Mouse (Mus musculus) T-helper 1 cell (primary cell): ENCODE results near the gene Elob.

Source experiments
- in situ Hi-C: fragments of 300-600 bp; cut with MboI, MseI; formaldehyde crosslinking; loops from one replicate; pipeline ENCODE4 v1.15.1; 2025; ENCODE audit warnings: high pct_unique_total_duplicates

The Elob gene

DNA sequence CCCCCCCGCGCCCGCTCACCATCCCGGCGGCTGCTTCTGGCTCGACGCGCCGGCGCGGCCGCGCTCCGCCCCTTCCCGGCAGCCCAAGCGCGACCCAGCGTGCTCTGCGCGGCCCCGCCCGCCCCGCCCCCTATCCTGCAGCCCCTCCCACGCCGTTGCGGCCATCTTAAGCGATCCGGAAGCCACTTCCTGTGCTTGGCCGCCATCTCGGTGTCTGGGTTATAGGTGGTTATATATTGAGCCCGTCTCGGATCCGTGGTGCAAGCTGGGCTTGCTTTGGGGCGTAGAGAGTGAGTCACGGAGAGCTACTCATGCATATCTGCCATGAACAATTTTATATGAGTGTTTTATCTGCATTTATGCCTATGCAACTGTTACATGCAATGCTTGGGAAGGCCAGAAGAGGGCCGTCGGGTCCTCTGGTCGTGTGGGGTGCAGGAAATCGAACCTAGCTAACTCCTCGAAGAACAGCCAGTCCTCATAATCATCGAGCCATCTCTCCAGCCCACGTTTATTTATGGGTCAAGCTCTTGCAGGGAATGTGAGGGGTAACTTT, at the start of gene Elob:
TSS of gene Elob (minus strand) at position 73 of the 556 bp plus-strand sequence.
- in situ Hi-C loops = loop anchor here (10.0 kb wide), 1 partner anchor 54 kb away; the partner anchor contains the start of gene Flywch1

DNA sequence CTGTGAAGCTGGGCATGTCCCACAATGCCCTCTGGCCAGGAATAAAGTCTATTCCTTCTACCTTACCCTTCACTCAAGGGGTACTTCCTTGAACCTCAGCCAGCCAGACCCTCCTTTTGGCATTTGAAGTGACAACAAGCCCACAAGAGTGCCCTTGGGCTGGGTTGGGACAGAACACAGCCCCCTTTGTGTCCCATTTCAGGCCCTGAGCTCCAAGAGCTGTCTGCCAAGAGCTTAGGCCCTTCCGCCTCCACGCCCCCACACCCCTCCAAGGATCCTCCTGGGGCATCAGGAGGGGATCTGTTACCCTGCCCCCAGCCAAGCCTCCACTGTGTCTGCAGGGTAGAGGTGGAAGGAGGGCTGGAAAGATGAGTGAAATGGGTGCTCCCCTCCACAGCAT, 48.2 kb upstream of the Elob start:
- in situ Hi-C loops = loop anchor here (5.0 kb wide), 1 partner anchor 40 kb away; the partner anchor contains the start of gene Dcpp3

DNA sequence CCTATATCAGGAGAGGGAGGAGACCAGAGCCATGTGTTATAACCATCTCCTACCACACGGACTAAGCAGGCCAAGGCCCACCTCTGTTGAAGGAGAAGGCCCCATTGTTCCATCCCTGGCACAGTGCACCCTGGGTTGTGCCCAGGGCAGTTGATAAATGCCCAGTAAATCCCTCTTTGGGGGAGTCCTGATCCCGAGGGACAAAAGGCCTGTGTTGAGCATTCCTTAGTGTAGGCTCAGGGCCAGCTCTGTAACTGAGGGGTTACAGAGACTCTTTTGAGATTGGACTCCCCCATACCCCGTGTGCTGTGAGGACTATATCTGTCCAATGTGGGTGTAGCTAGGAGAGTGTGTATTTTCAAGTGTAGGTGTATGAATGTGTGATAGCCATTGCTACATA, 47.8 kb upstream of the Elob start:
- in situ Hi-C loops = loop anchor here (5.0 kb wide), 1 partner anchor 41 kb away; the partner anchor contains the start of gene Dcpp3

DNA sequence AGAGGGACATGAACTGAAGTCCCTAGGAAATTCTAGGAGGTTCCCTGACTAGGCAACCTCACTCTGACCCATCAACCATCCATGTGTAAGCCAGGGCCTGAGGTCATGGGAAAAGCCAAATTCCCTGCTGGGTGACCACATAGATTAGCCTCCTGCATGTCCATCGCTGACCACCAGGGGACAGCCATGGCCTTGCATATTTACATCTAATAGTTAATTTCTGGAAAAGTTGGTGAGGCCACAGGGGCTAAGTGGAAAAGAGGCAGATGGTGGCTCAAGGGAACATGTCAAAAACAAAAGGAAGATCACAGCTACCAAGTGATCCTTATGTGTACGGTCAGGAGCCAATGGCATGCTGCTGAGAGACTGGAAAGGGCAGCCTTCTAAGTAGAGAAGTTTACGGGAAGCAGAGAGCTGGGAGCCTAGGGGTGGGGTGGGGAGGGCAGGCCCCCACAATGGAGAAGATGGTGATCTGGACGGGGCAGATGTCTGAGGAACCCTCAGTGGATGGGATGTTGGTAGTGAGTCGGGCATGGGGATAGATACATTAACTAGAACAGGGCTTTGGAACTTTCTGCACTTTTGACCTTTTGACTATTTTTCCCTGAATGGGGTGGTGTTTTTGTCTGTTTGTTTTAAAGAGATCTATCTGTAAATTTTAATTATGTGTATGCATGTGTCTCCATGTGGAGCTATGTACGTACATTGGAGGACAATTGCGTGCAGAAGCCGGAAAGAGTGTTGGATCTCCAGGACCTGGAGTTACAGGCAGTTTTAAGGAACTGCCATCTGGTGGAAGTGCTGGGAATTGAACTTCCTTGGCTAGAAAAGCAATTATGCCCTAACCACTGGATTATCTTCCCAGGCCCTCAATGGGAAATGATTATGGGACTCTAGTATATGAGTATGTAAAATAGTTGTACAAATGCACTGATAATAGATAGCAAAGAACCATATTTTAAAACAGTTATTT, 45.2 kb upstream of the Elob start:
- in situ Hi-C loops = no loop called here

DNA sequence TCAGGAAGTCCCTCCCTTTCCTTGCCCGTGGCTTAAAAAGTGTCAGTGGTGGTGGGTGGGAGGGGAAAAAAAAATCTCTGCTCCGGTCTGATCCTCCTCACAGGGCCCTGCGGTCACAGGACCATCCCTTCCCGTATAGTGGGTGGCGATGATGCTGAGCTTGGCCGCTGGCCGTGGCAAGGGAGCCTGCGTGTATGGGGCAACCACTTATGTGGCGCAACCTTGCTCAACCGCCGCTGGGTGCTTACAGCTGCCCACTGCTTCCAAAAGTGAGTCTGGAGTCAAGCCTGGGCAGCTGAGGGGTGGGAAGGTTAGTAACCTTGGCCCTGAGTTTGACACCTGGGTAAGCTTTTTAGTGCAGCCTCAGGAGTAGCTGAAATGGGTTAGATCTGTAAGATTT, 39.6 kb upstream of the Elob start:
- in situ Hi-C loops = no loop called here

DNA sequence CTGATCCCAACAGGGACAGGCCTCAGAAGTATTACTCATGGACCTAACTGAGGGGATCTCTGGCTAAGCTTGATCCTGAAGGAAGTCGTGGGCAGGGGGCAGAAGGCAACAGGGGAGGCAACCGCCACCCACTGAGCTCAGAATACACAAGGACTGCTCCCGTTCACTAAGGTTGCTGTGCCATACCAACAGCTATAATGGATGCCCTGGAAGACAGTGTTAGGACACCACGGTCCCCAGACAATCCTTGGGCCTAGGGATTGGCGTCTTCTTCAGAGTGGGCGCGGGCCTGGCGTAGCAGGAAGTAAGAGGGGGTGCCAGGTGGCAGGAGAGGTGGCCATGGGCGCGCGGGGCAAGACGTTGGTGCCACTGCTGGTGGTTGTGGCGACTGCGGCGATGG, 38.8 kb upstream of the Elob start, which contains the start of gene Prss21:
TSS of gene Prss21 (plus strand) at position 301 of the 400 bp plus-strand sequence.
- in situ Hi-C loops = no loop called here

DNA sequence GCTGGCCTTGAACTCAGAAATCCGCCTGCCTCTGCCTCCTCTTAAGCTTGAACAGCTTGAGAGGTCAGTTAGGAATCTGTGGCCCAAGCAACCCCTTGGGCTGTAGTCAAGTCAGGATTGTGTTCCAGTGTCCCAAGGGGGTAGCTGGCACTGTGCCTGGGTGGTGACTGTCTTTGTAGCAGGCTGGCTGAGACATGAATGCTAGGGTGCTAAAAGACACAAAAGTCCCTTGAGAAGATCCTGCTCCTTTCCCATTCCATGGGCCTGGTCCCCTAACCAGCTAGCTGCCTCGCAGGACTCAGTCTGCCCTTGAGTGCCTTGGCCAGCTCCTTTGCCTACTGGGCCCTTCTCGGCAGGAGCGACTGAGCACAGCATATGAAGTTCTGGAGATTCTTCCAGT, 34.0 kb upstream of the Elob start:
- in situ Hi-C loops = no loop called here

DNA sequence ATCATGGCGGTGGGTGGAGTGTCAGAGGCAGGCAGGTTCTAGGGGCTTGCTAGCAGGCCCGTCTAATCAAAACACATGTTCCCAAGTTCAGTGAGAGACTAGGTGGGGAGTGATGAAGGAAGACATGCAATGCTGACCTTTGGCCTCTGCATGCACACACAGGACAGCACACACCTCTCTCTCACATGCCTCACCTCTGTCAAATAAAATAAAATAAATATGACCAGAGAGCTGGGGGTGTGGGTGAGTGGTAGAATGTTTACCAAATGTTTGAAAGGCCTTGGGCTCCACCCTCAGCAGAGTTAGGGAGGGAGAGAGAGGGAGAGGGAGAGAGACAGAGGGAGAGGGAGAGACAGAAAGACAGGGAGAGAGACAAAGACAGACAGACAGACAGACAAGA, 29.0 kb upstream of the Elob start:
- in situ Hi-C loops = loop anchor here (5.0 kb wide), 1 partner anchor 99 kb away; the partner anchor contains the start of gene Sbpl

DNA sequence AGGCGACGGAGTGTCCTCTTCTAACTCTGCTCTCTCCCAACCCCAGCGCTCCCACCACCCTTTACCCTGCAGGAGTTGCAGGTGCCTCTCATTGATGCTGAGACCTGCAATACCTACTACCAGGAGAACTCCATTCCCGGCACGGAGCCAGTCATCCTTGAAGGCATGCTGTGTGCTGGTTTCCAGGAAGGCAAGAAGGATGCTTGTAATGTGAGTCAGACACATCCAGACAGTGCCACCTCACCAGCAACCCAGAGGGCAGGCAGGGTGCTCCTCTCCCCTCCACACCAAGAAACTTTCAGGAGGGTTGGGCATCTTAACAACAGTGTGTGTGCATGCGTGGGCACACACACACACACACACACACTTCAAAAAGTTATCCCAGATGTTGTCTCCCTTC, 28.3 kb upstream of the Elob start:
- in situ Hi-C loops = loop anchor here (5.0 kb wide), 1 partner anchor 100 kb away; the partner anchor contains the start of gene Sbpl

DNA sequence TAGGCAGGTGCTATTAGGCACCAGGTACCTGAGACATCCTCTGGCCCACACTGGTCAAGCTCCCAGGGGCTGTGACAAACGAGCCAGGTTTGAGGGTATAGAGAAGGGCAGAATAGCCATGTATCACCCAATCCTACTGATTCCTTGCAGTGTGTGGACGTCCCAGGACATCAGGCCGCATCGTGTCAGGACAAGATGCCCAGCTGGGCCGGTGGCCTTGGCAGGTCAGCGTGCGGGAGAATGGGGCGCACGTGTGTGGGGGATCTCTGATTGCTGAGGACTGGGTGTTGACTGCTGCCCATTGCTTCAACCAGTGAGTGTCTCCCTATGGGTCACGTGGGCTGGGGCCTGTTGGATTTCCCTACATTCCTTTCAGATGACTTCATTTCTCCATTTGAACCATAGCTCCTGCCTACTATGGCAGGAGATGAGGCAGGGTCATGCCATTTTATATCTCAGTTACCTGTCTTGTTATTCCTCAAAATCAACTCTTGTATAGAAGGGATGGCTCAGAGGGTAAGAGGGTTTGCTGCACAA, 25.4 kb upstream of the Elob start:
- in situ Hi-C loops = loop anchor here (5.0 kb wide), 1 partner anchor 77 kb away; no protein-coding TSS in a partner anchor

DNA sequence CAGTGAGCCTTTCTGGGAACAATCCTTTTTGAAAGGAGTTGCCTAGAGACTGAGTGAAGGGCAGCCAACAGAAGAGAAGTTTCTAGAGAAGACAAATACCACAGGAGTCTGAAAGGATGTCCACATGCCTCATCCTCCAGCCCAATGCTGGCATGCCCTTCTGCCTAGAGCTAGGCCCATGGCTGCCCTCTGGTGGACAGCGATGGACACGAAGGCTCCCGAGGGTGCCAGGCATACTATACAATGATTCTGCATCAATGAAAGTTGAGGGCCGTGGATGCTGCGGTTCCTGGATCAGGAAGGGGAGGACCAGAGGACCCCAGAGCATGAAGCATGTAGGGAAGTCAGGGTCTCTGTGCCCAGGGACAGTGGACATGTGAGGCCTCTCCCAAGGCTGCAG, 24.4 kb upstream of the Elob start:
- in situ Hi-C loops = loop anchor here (5.0 kb wide), 1 partner anchor 76 kb away; no protein-coding TSS in a partner anchor

DNA sequence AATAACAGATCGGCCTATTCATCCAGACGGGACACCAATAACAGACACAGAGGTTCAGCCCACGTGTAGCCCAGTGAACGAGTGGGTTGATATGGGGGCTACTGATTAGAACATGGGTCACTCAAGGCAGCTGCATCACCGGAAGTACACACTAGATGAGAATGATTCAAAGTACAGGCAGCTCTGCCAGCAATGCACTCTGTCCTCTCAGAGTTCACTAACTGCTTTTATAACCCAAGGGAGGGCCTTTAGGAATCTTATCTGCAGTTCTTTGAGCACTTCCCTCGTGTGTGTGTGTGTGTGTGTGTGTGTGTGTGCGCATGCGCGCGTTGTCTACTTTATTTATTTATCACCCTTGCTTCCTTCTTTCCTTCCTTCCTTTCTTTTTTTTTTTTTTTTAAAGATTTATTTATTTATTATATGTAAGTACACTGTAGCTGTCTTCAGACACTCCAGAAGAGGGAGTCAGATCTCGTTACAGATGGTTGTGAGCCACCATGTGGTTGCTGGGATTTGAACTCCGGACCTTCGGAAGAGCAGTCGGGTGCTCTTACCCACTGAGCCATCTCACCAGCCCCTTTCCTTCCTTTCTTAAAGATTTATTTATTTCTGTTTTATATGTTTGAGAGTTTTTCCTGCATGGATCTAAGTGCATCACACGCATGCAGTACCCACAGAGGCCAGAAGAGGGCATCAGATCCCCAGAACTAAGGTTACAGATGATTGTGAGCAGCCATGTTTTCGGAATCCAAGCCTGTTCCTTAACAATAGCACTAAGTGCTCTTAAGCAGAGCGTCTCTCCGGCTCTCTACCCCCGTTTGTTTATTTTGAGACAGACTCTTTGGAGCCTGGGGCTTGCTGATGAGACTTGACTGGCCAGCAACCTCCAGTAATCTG, 22.2 kb upstream of the Elob start:
- in situ Hi-C loops = loop anchor here (5.0 kb wide), 1 partner anchor 74 kb away; no protein-coding TSS in a partner anchor

DNA sequence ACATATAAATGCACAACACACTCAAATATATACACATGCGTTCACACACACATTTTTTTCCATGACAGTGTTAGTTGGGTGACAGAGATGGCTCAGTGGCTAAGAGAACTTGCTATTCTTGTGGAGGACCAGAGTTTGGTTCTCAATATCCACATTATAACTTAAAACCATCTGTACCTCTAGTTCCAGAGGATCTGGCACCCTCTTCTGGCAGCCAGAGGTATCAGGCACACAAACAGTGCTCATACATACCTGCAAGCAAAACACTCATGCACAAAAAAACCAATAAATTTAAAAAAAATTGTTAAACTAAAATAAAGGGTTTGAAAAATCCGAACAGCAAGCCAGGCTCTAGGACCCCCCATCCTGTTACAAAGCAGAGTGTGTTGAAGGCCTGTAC, 21.1 kb upstream of the Elob start:
- in situ Hi-C loops = loop anchor here (5.0 kb wide), 1 partner anchor 73 kb away; no protein-coding TSS in a partner anchor

DNA sequence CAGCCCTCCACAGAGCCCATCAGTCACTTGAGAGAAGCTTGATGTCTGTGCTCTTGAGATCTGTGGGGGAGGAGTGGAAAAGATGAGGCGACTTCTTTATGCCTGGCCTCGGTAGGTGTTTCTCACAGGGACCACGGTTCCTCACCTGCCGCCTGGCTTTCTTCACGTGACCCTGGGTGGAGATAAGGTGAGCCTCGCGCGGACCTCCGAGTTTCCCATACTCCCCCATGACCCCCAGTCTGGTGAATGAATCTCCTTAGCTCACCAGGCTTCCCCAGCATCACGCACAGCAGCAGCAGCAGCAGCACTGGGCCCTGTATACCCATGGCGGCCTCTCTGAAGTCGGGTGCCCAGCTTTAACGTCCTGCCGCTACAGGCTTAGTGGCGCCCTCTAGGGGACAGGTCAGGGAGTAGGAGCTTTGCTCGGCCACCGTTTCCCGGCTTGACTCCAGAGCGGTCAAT, 14.9 kb upstream of the Elob start, which contains the start of the genes Prss32 and Prss41:
TSS of gene Prss32 (plus strand) at position 44 of the 462 bp plus-strand sequence.
TSS of gene Prss41 (minus strand) at position 361 of the 462 bp plus-strand sequence.
- in situ Hi-C loops = loop anchor here (5.0 kb wide), 1 partner anchor 92 kb away; no protein-coding TSS in a partner anchor

DNA sequence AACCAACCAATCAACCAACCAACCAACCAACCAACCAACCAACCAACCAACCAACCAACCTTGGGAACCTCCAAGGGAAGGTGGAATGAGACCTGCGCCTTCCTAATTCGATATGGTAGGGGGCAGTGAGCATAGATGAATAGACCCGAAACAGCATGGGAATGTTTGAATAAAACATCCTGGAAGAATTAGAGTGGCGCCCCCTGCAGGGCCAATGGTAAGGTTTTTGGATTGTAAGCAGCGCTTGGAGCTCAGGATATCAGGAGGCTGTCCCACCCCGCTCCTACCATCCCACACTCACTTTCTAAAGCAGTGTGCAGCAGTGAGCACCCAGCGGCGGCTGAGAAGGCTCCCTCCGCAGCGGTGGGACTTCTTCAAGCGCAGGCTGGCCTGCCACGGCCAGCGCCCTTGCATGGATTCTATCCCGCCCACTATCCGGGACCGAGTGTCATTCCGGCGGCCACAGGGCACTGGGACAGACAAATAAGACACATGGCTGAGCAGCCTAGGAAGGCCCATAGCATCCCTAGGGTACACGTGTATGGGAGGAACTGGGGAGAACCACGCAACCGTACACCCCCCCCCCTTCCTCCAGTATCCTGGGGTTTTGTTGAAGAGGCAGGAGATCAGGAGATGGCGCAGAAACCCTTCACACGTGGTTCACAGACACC, 14.3 kb upstream of the Elob start:
- in situ Hi-C loops = loop anchor here (5.0 kb wide), 1 partner anchor 91 kb away; no protein-coding TSS in a partner anchor

DNA sequence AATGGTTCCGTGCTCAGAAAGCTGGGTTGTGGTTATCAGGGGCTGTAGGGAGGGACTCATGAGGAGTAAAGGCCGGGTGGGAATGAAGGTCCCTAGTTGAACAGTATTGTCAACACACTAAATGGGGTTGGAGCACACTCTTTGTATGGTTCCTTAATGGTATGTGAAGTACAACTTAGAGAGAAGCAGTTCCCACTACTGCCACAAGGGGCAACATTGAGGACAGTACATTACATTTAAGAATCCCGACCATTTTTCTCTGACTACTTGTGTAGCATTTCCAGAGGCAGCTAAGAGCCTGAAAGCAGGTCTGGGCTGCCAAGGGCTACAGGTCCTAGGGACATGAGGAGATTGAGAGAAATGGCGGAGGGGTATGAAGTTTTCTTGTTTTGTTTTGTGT, 12.2 kb upstream of the Elob start:
- in situ Hi-C loops = loop anchor here (5.0 kb wide), 1 partner anchor 89 kb away; no protein-coding TSS in a partner anchor

DNA sequence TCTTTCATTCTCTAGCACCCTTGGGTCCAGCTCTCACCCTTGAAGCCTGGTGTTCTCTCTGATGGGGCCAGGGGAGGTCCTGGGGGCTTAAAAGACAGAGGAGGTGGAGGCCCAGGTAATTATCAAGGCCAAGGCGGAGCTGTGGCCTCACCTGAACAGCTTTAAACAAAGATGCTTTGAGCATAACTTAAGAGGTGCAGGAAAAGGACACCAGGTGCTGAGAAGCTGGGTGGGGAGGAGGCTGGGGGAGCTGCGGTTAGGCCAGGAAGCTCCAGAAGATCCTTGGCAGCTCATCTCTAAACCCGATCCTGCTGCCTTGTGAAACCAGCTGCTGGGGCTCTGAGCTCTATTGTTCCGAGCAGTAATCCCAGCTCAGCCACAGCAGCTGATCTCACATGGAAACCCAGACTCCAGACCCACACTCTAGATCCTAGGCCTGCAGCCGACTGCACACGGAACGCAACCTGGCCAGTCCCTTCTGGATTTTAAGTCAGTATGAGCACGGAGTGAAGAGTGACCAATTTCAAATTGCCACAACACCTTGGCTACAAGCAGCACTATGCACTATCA, 7.2 kb upstream of the Elob start, which contains the start of gene Prss33:
TSS of gene Prss33 (minus strand) at position 51 of the 570 bp plus-strand sequence.
- in situ Hi-C loops = no loop called here

DNA sequence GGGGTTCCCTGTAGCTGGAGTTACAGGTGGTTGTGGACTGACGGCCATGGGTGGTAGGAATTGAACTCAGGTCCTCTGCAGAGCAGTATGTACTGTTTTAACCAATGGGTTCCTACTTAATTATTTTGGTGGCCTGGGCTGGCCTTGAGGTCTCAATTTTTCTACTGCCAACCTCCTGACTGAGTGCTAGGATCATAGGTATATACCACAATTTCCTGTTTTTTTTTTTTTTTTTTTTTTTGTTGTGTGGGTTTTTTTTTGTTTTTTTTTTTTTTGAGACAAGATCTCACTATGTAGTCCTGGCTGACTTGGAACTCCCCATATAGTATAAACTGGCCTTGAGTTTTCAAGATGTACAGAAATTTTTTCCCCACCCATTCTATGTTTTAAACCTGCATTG, 2.3 kb upstream of the Elob start:
- in situ Hi-C loops = no loop called here

DNA sequence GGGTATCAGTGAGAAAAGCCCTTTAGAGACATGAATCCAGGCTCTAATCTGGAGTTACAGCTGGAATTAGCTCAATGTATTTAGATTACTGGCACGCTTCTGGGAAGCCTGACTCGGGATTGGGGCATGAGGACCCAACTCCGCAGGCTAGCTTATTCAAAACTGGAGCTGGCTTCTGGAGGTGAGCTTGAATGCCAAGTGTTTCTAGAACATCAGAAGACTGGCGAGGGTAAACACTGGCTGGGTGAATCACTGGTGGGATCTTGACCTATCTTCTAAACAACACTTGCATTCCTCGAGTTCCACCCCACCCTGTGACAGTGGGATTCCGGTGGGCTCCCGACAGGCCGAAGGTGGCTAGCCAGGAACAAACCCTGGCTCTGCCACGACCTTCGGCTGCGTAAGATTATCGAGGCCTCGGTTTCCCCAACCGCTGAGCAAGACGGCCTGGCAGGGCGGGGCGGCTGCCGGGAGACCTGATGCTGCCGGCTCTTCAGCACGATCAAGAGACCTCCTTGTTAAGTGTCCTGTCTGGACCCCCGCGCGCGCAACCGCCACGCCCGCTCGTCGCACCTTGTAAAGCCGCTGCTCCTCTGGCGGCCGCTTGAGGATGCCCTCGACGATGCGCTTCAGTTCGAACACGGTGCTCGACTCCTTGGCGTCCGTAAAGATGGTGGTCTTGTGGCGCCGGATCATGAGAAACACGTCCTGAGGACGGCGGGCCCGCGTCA, 500 bp downstream of the Elob start:
- in situ Hi-C loops = loop anchor here (10.0 kb wide), 1 partner anchor 54 kb away; the partner anchor contains the start of gene Flywch1
